Mouse (Mus musculus): Measurements from ENCODE around the gene Apol7b.

The Apol7b gene

GRCm38 (mm10) chr15:77384340-77385030 lies 62.8 kb downstream of the Apol7b start:
- no peak for DNase-seq (ENCODE audit: low spot score)

GRCm38 (mm10) chr15:77382880-77383279 lies 64.4 kb downstream of the Apol7b start:
- DNase-seq (ENCODE audit: low spot score): no peak

- no peak for DNase-seq (ENCODE audit: low spot score)
Observed at GRCm38 (mm10) chr15:77382271-77382850, 64.9 kb downstream of the Apol7b start.

- DNase-seq (ENCODE audit: low spot score): no peak
Observed at GRCm38 (mm10) chr15:77381481-77381880, 65.8 kb downstream of the Apol7b start.

GRCm38 (mm10) chr15:77379921-77380320 lies 67.4 kb downstream of the Apol7b start:
- no peak for DNase-seq (ENCODE audit: low spot score)

GRCm38 (mm10) chr15:77377419-77377818 lies 69.9 kb downstream of the Apol7b start:
- DNase-seq (ENCODE audit: low spot score): no peak

- no peak for DNase-seq (ENCODE audit: low spot score)
Observed at GRCm38 (mm10) chr15:77376920-77377319, 70.4 kb downstream of the Apol7b start.
